Mouse (Mus musculus) embryonic facial prominence, embryonic 14.5 days (tissue): Measurements from ENCODE around the gene Rasgrp2. TPM values are rescaled to one million over a fixed set of nuclear protein-coding genes. Genes with fewer than 3 reads are reported as not detected.

Experiments
- ATAC-seq: fragments of 200-750 bp; cut with Nextera tagmentation; 2 replicates; pipeline ENCODE4 v1.8.0; 2017; ENCODE audit warnings: low read depth, moderate number of reproducible peaks, moderate TSS enrichment
- DNase-seq: peaks from one replicate; pipeline ENCODE4 v3.0.0-alpha.2; 2015; ENCODE audit warnings: low spot score
- H3K27ac ChIP-seq: fragments of 300-500 bp; sonication (generic); replicated peaks from 2 replicates; pipeline ENCODE4 v1.5.1; 2014; ENCODE audit warnings: low read depth, mild to moderate bottlenecking, low read length, moderate library complexity
- H3K27me3 ChIP-seq: fragments of 300-500 bp; sonication (generic); replicated peaks from 2 replicates; pipeline ENCODE4 v1.6.1; 2014; ENCODE audit warnings: low read length; ENCODE audit not compliant: control insufficient read depth, insufficient read depth
- H3K36me3 ChIP-seq: fragments of 300-500 bp; sonication (generic); 2 replicates; pipeline ENCODE4 v1.6.1; 2014; ENCODE audit warnings: low read length, mixed read lengths; ENCODE audit not compliant: control insufficient read depth, insufficient read depth
- H3K4me1 ChIP-seq: fragments of 300-500 bp; sonication (generic); 2 replicates; pipeline ENCODE4 v1.6.1; 2014; ENCODE audit warnings: antibody characterized with exemption, low read length; ENCODE audit not compliant: control insufficient read depth, insufficient read depth
- H3K4me2 ChIP-seq: fragments of 300-500 bp; sonication (generic); 2 replicates; pipeline ENCODE4 v1.6.1; 2014; ENCODE audit warnings: low read depth, mild to moderate bottlenecking, low read length, moderate library complexity, mixed read lengths
- H3K4me3 ChIP-seq: fragments of 300-500 bp; sonication (generic); 2 replicates; pipeline ENCODE4 v1.5.1; 2014; ENCODE audit warnings: low read depth, mild to moderate bottlenecking, low read length
- H3K9ac ChIP-seq: fragments of 300-500 bp; sonication (generic); 2 replicates; pipeline ENCODE4 v1.6.1; 2014; ENCODE audit warnings: low read depth, mild to moderate bottlenecking, low read length, moderate library complexity, mixed read lengths
- H3K9me3 ChIP-seq: fragments of 300-500 bp; sonication (generic); 2 replicates; pipeline ENCODE4 v1.6.1; 2016; ENCODE audit warnings: low read length; ENCODE audit not compliant: control insufficient read depth
- WGBS: fragments of 180-500 bp; shearing (Covaris S2); extraction: QIAGEN DNeasy Blood & Tissue Kit; methylation state at CpG from one replicate; pipeline ENCODE4 v1.1.7; 2014; 5-methylcytosine and 5-hydroxymethylcytosine counted together
- polyA plus RNA-seq: library from polyadenylated mRNA; unstranded; fragments of >200 nt; fragmentation: Nextera tagmentation; extraction: Ambion mirVana; gene quantifications from 2 replicates; pipeline ENCODE4 v1.2.1, GENCODE M21; 2014

The Rasgrp2 gene
- 36.2 and 48.2 TPM in 2 replicates for polyA plus RNA-seq

- H3K27me3 ChIP-seq: peaks cover 38% of the 10 kb centered on the region
- ATAC-seq: peak; percentile 15; the same call in 1 of the 2 replicates
- WGBS: under 1% methylated on average over 46 of the region's 87 CpGs
These were observed at the start of gene Rasgrp2 for GRCm38 (mm10) chr19:6399285-6400095. Gene Rasgrp2 (plus strand): TSS chr19:6399340.

GRCm38 (mm10) chr19:6351431-6352106 is 47.6 kb upstream of the Rasgrp2 start:
- no peak for DNase-seq
- no peak for ATAC-seq
- peaks cover 42% of the 10 kb centered on the region for H3K36me3 ChIP-seq
- no peak overlapping the region for H3K27ac ChIP-seq
- no peaks in the 10 kb centered on the region for H3K4me1 ChIP-seq
- peak overlapping the region; percentile 19; the same call in 1 of the 2 replicates for H3K9ac ChIP-seq
- H3K9me3 ChIP-seq: no peaks in the 10 kb centered on the region
- H3K27me3 ChIP-seq: no peaks in the 10 kb centered on the region
- WGBS: 59% methylated on average over 13 of the region's 14 CpGs
- H3K4me2 ChIP-seq: no peak overlapping the region
- H3K4me3 ChIP-seq: no peak overlapping the region

More at GRCm38 (mm10) chr19:6399285-6400095, at the start of gene Rasgrp2:
- no peak for DNase-seq
- H3K4me1 ChIP-seq: peaks cover 32% of the 10 kb centered on the region
- peak within 1 kb of the TSS; percentile 68 for H3K9ac ChIP-seq
- peak within 1 kb of the TSS; percentile 66 for H3K4me3 ChIP-seq
- H3K27ac ChIP-seq: 0 out of 2 replicates have a peak within 1 kb of the TSS, but pooled peaks have one; percentile 21
- no peaks in the 10 kb centered on the region for H3K36me3 ChIP-seq
- H3K9me3 ChIP-seq: no peaks in the 10 kb centered on the region
- peak within 1 kb of the TSS; percentile 99 for H3K4me2 ChIP-seq

- ATAC-seq: no peak
These were observed 47.0 kb upstream of the Rasgrp2 start for GRCm38 (mm10) chr19:6352107-6352505.

DNA sequence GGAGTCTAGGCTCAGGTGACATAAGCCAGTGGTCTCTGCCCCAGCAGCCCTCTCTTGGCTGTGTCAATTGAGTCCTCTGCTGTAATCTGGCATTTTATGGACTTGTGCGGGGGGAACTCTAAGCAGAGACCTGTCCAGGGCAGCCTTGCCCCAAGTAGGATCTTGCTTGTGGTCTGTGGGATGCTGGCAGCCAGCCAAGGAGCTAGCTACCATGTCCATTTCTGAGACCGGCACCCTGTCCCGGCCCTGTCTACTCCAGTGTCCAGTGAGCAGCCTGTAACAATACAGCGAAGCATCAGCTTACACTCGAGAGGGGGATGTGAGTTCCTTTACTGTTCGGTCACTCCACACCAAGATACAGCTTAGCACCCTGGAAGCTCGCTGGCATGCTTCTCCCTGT is 45.1 kb upstream of the Rasgrp2 start:
- ATAC-seq: no peak; the same call in 1 of the 2 replicates
- Histone ChIP-seq H3K36me3 (peaks cover 29% of the 10 kb centered on the region; the same call in 1 of the 2 replicates), H3K4me1 (no peaks in the 10 kb centered on the region), H3K9ac (no peak overlapping the region), H3K27ac (no peak overlapping the region), H3K9me3 (no peaks in the 10 kb centered on the region), H3K4me2 (no peak overlapping the region), H3K27me3 (no peaks in the 10 kb centered on the region), H3K4me3 (no peak overlapping the region)
- DNase-seq: no peak
- 76% methylated on average over 7 of the region's 7 CpGs for WGBS

More at GRCm38 (mm10) chr19:6352107-6352505, 47.0 kb upstream of the Rasgrp2 start:
- H3K4me1 ChIP-seq: no peaks in the 10 kb centered on the region
- H3K4me3 ChIP-seq: no peak overlapping the region
- no peaks in the 10 kb centered on the region for H3K27me3 ChIP-seq
- WGBS: 78% methylated on average over 2 of the region's 2 CpGs
- DNase-seq: no peak
- no peaks in the 10 kb centered on the region for H3K9me3 ChIP-seq
- no peak overlapping the region for H3K9ac ChIP-seq
- H3K27ac ChIP-seq: no peak overlapping the region
- peaks cover 37% of the 10 kb centered on the region; the same call in 1 of the 2 replicates for H3K36me3 ChIP-seq
- H3K4me2 ChIP-seq: no peak overlapping the region

GRCm38 (mm10) chr19:6361291-6361690 is 37.8 kb upstream of the Rasgrp2 start:
- H3K27me3 ChIP-seq: no peaks in the 10 kb centered on the region
- 91% methylated on average over 3 of the region's 3 CpGs for WGBS
- no peak overlapping the region for H3K4me3 ChIP-seq
- H3K4me2 ChIP-seq: no peak overlapping the region
- H3K9me3 ChIP-seq: no peaks in the 10 kb centered on the region
- DNase-seq (no peak), ATAC-seq (no peak)
- peaks cover 16% of the 10 kb centered on the region for H3K36me3 ChIP-seq
- no peak overlapping the region for H3K27ac ChIP-seq
- no peak overlapping the region for H3K9ac ChIP-seq
- H3K4me1 ChIP-seq: peaks cover 10% of the 10 kb centered on the region

DNA sequence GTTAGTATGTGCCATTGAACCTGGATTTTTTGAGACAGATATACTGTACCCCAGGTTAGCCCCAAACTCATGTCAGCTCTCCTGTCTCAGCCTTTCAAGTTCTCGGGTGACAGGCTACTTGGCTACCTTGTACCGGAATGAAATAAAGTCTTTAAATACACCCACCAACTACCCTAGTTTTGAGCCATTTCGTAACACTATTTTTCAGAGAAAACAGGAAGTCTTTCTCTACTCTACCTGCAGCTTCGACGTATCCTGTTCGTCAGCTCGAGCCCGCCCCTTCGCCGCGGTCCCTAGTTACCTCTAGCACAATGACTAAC is 36.1 kb upstream of the Rasgrp2 start:
- 0% methylated on average over 11 of the region's 11 CpGs for WGBS
- peaks cover 10% of the 10 kb centered on the region for H3K4me1 ChIP-seq
- peaks cover 34% of the 10 kb centered on the region for H3K36me3 ChIP-seq
- peak overlapping the region; percentile 99 for H3K27ac ChIP-seq
- H3K4me2 ChIP-seq: peak overlapping the region; percentile 60
- H3K27me3 ChIP-seq: no peaks in the 10 kb centered on the region
- peak overlapping the region; percentile 99 for H3K4me3 ChIP-seq
- peak overlapping the region; percentile 100 for H3K9ac ChIP-seq
- DNase-seq (no peak), ATAC-seq (no peak)
- no peaks in the 10 kb centered on the region for H3K9me3 ChIP-seq

- ATAC-seq (peak; percentile 97), DNase-seq (peak; percentile 100)
- WGBS: 1% methylated on average over 53 of the region's 85 CpGs
- Histone ChIP-seq H3K27me3 (no peaks in the 10 kb centered on the region), H3K4me3 (peak within 1 kb of the TSS; percentile 99), H3K36me3 (peaks cover 39% of the 10 kb centered on the region), H3K27ac (peak within 1 kb of the TSS; percentile 99), H3K9ac (peak within 1 kb of the TSS; percentile 100), H3K9me3 (no peaks in the 10 kb centered on the region), H3K4me2 (peak within 1 kb of the TSS; percentile 60), H3K4me1 (peaks cover 10% of the 10 kb centered on the region)
These were observed 35.5 kb upstream of the Rasgrp2 start, which contains the start of gene Sf1 for GRCm38 (mm10) chr19:6363411-6364240. Gene Sf1 (plus strand): TSS chr19:6363690.

DNA sequence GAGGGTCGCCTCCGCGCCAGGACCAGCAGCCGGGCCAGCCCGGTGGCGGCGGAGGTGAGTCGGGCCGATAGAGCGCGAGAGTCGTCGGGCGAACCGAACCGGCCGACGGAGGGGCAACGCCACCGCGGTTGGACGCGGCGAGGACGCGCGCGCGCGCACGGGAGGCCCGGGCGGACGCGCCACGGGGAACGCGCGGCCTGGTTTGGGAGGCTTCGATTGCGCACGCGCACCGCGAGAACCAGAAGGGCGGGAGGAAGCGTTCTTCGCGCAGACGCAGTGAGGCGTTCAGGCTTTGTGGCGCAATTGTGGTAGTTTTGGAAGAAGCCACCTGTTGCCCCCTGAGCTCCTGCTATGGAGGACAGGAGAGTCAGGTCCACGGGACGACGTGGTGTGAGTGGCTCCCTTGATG is 34.8 kb upstream of the Rasgrp2 start:
- no peaks in the 10 kb centered on the region for H3K27me3 ChIP-seq
- H3K27ac ChIP-seq: peak overlapping the region; percentile 99
- ATAC-seq (no peak), DNase-seq (peak; percentile 94)
- peak overlapping the region; percentile 100 for H3K9ac ChIP-seq
- H3K4me1 ChIP-seq: peaks cover 10% of the 10 kb centered on the region
- H3K4me3 ChIP-seq: peak overlapping the region; percentile 99
- no peaks in the 10 kb centered on the region for H3K9me3 ChIP-seq
- 0% methylated on average over 36 of the region's 55 CpGs for whole genome bisulfite sequencing
- H3K36me3 ChIP-seq: peaks cover 46% of the 10 kb centered on the region
- peak overlapping the region; percentile 60 for H3K4me2 ChIP-seq
